Mouse (Mus musculus): ENCODE measurements at regions not wholly inside any gene's neighbourhood (a gene's known extent, or its start where the extent isn't known, plus 50 kb on each side); places are given as distances from the start of the nearest gene placed in this dataset.

GRCm38 (mm10) chr12:107693693-107694092 is 205.3 kb downstream of the 3110018I06Rik start:
- no peak overlapping the region for H3K9ac ChIP-seq (replicated peaks; ENCODE audit: low read length)

GRCm38 (mm10) chr12:107695014-107695413 is 206.6 kb downstream of the 3110018I06Rik start:
- Histone ChIP-seq H3K9ac (replicated peaks; ENCODE audit: low read length) (no peak overlapping the region), H3K9me3 (replicated peaks; ENCODE audit: control insufficient read depth, low read length) (no peaks in the 10 kb centered on the region), H3K36me3 (replicated peaks; ENCODE audit: control insufficient read depth, insufficient read depth, low read depth, low read length) (no peaks in the 10 kb centered on the region), H3K4me1 (ENCODE audit: control insufficient read depth, insufficient read depth, low read length) (no peaks in the 10 kb centered on the region), H3K4me3 (ENCODE audit: low read depth, low read length) (no peak overlapping the region), H3K27ac (replicated peaks; ENCODE audit: low read depth, low read length) (no peak overlapping the region), H3K4me2 (ENCODE audit: low read depth, low read length) (no peak overlapping the region), H3K27me3 (ENCODE audit: control insufficient read depth, insufficient read depth, low read length) (no peaks in the 10 kb centered on the region)
- DNase-seq (ENCODE audit: low spot score) (no peak), ATAC-seq (replicated peaks; ENCODE audit: insufficient number of reproducible peaks, low FRiP score, low TSS enrichment, low read depth) (no peak)
- 85% methylated on average over 2 of the region's 2 CpGs for WGBS

More at GRCm38 (mm10) chr12:107693693-107694092, 205.3 kb downstream of the 3110018I06Rik start:
- ATAC-seq (replicated peaks; ENCODE audit: insufficient number of reproducible peaks, low FRiP score, low TSS enrichment, low read depth) (no peak), DNase-seq (ENCODE audit: low spot score) (no peak)
- Histone ChIP-seq H3K27ac (replicated peaks; ENCODE audit: low read depth, low read length) (no peak overlapping the region), H3K4me1 (ENCODE audit: control insufficient read depth, insufficient read depth, low read length) (no peaks in the 10 kb centered on the region), H3K4me3 (ENCODE audit: low read depth, low read length) (no peak overlapping the region), H3K9me3 (replicated peaks; ENCODE audit: control insufficient read depth, low read length) (no peaks in the 10 kb centered on the region), H3K36me3 (replicated peaks; ENCODE audit: control insufficient read depth, insufficient read depth, low read depth, low read length) (no peaks in the 10 kb centered on the region), H3K27me3 (ENCODE audit: control insufficient read depth, insufficient read depth, low read length) (no peaks in the 10 kb centered on the region), H3K4me2 (ENCODE audit: low read depth, low read length) (no peak overlapping the region)
- WGBS, result 82% methylated on average over 6 of the region's 6 CpGs

- Histone ChIP-seq H3K9me3 (replicated peaks; ENCODE audit: control insufficient read depth, low read length) (no peaks in the 10 kb centered on the region), H3K36me3 (replicated peaks; ENCODE audit: control insufficient read depth, insufficient read depth, low read depth, low read length) (no peaks in the 10 kb centered on the region), H3K27me3 (ENCODE audit: control insufficient read depth, insufficient read depth, low read length) (no peaks in the 10 kb centered on the region), H3K4me3 (ENCODE audit: low read depth, low read length) (no peak overlapping the region), H3K4me1 (ENCODE audit: control insufficient read depth, insufficient read depth, low read length) (no peaks in the 10 kb centered on the region), H3K4me2 (ENCODE audit: low read depth, low read length) (no peak overlapping the region), H3K27ac (replicated peaks; ENCODE audit: low read depth, low read length) (no peak overlapping the region), H3K9ac (replicated peaks; ENCODE audit: low read length) (no peak overlapping the region)
- DNase-seq (ENCODE audit: low spot score), result no peak
- no peak for ATAC-seq (replicated peaks; ENCODE audit: insufficient number of reproducible peaks, low FRiP score, low TSS enrichment, low read depth)
- WGBS, result 91% methylated on average over 13 of the region's 13 CpGs
Measured at GRCm38 (mm10) chr12:107695438-107696267, 207.2 kb downstream of the 3110018I06Rik start.

- H3K36me3 ChIP-seq (replicated peaks; ENCODE audit: control insufficient read depth, insufficient read depth, low read depth, low read length), result no peaks in the 10 kb centered on the region
- no peak overlapping the region for H3K27ac ChIP-seq (replicated peaks; ENCODE audit: low read depth, low read length)
- no peak for ATAC-seq (replicated peaks; ENCODE audit: insufficient number of reproducible peaks, low FRiP score, low TSS enrichment, low read depth)
- no peak overlapping the region for H3K9ac ChIP-seq (replicated peaks; ENCODE audit: low read length)
- H3K4me2 ChIP-seq (ENCODE audit: low read depth, low read length), result no peak overlapping the region
- DNase-seq (ENCODE audit: low spot score), result no peak
- 50% methylated on average over 5 of the region's 5 CpGs for WGBS
- H3K27me3 ChIP-seq (ENCODE audit: control insufficient read depth, insufficient read depth, low read length), result no peaks in the 10 kb centered on the region
- no peak overlapping the region for H3K4me3 ChIP-seq (ENCODE audit: low read depth, low read length)
- no peaks in the 10 kb centered on the region for H3K9me3 ChIP-seq (replicated peaks; ENCODE audit: control insufficient read depth, low read length)
- no peaks in the 10 kb centered on the region for H3K4me1 ChIP-seq (ENCODE audit: control insufficient read depth, insufficient read depth, low read length)
Measured at GRCm38 (mm10) chr12:107700317-107700716, 211.9 kb downstream of the 3110018I06Rik start.

- Histone ChIP-seq H3K27ac (replicated peaks; ENCODE audit: low read depth, low read length) (no peak overlapping the region), H3K4me2 (ENCODE audit: low read depth, low read length) (no peak overlapping the region), H3K27me3 (ENCODE audit: control insufficient read depth, insufficient read depth, low read length) (no peaks in the 10 kb centered on the region), H3K36me3 (replicated peaks; ENCODE audit: control insufficient read depth, insufficient read depth, low read depth, low read length) (no peaks in the 10 kb centered on the region), H3K4me1 (ENCODE audit: control insufficient read depth, insufficient read depth, low read length) (no peaks in the 10 kb centered on the region), H3K9me3 (replicated peaks; ENCODE audit: control insufficient read depth, low read length) (no peaks in the 10 kb centered on the region), H3K9ac (replicated peaks; ENCODE audit: low read length) (no peak overlapping the region), H3K4me3 (ENCODE audit: low read depth, low read length) (no peak overlapping the region)
- ATAC-seq (replicated peaks; ENCODE audit: insufficient number of reproducible peaks, low FRiP score, low TSS enrichment, low read depth), result peak; percentile 63; the same call in 1 of the 2 replicates
- peak; percentile 60 for DNase-seq (ENCODE audit: low spot score)
- WGBS, result 66% methylated on average over 19 of the region's 19 CpGs
Measured at GRCm38 (mm10) chr12:107700868-107701597, 212.6 kb downstream of the 3110018I06Rik start.

- Histone ChIP-seq H3K4me3 (ENCODE audit: low read depth, low read length) (no peak overlapping the region), H3K27me3 (ENCODE audit: control insufficient read depth, insufficient read depth, low read length) (no peaks in the 10 kb centered on the region), H3K4me2 (ENCODE audit: low read depth, low read length) (no peak overlapping the region), H3K4me1 (ENCODE audit: control insufficient read depth, insufficient read depth, low read length) (peaks cover 4% of the 10 kb centered on the region; the same call in 1 of the 2 replicates), H3K9ac (replicated peaks; ENCODE audit: low read length) (no peak overlapping the region), H3K27ac (replicated peaks; ENCODE audit: low read depth, low read length) (no peak overlapping the region), H3K9me3 (replicated peaks; ENCODE audit: control insufficient read depth, low read length) (no peaks in the 10 kb centered on the region), H3K36me3 (replicated peaks; ENCODE audit: control insufficient read depth, insufficient read depth, low read depth, low read length) (no peaks in the 10 kb centered on the region)
- 76% methylated on average over 6 of the region's 6 CpGs for WGBS
- ATAC-seq (replicated peaks; ENCODE audit: insufficient number of reproducible peaks, low FRiP score, low TSS enrichment, low read depth) (no peak), DNase-seq (ENCODE audit: low spot score) (no peak)
Measured at GRCm38 (mm10) chr12:107708812-107709211, 220.4 kb downstream of the 3110018I06Rik start.

- DNase-seq (ENCODE audit: low spot score) (no peak), ATAC-seq (replicated peaks; ENCODE audit: insufficient number of reproducible peaks, low FRiP score, low TSS enrichment, low read depth) (no peak)
- H3K4me2 ChIP-seq (ENCODE audit: low read depth, low read length), result no peak overlapping the region
- H3K27me3 ChIP-seq (ENCODE audit: control insufficient read depth, insufficient read depth, low read length), result no peaks in the 10 kb centered on the region
- no peak overlapping the region for H3K27ac ChIP-seq (replicated peaks; ENCODE audit: low read depth, low read length)
- WGBS, result 38% methylated on average over 7 of the region's 7 CpGs
- H3K4me1 ChIP-seq (ENCODE audit: control insufficient read depth, insufficient read depth, low read length), result peaks cover 4% of the 10 kb centered on the region; the same call in 1 of the 2 replicates
- H3K4me3 ChIP-seq (ENCODE audit: low read depth, low read length), result no peak overlapping the region
- H3K9me3 ChIP-seq (replicated peaks; ENCODE audit: control insufficient read depth, low read length), result no peaks in the 10 kb centered on the region
- no peaks in the 10 kb centered on the region for H3K36me3 ChIP-seq (replicated peaks; ENCODE audit: control insufficient read depth, insufficient read depth, low read depth, low read length)
- no peak overlapping the region for H3K9ac ChIP-seq (replicated peaks; ENCODE audit: low read length)
Measured at GRCm38 (mm10) chr12:107711017-107711416, 222.6 kb downstream of the 3110018I06Rik start.

- WGBS, result 54% methylated on average over 3 of the region's 3 CpGs
- no peak overlapping the region for H3K27ac ChIP-seq (replicated peaks; ENCODE audit: low read depth, low read length)
- no peak for DNase-seq (ENCODE audit: low spot score)
Measured at GRCm38 (mm10) chr12:107711675-107712074, 223.2 kb downstream of the 3110018I06Rik start.

More at GRCm38 (mm10) chr12:107711675-107712074, 223.2 kb downstream of the 3110018I06Rik start:
- Histone ChIP-seq H3K27me3 (ENCODE audit: control insufficient read depth, insufficient read depth, low read length) (no peaks in the 10 kb centered on the region), H3K4me2 (ENCODE audit: low read depth, low read length) (no peak overlapping the region), H3K9me3 (replicated peaks; ENCODE audit: control insufficient read depth, low read length) (no peaks in the 10 kb centered on the region), H3K4me1 (ENCODE audit: control insufficient read depth, insufficient read depth, low read length) (peaks cover 4% of the 10 kb centered on the region; the same call in 1 of the 2 replicates), H3K36me3 (replicated peaks; ENCODE audit: control insufficient read depth, insufficient read depth, low read depth, low read length) (no peaks in the 10 kb centered on the region), H3K4me3 (ENCODE audit: low read depth, low read length) (no peak overlapping the region), H3K9ac (replicated peaks; ENCODE audit: low read length) (no peak overlapping the region)
- ATAC-seq (replicated peaks; ENCODE audit: insufficient number of reproducible peaks, low FRiP score, low TSS enrichment, low read depth), result no peak

Data from embryonic facial prominence, embryonic 11.5 days (tissue).